Mouse (Mus musculus) intestine, embryonic 16.5 days (tissue): ENCODE results near the gene Tbx6. TPM values are rescaled to one million over a fixed set of nuclear protein-coding genes. Genes with fewer than 3 reads are reported as not detected.

ENCODE experiments used
- polyA plus RNA-seq: library from polyadenylated mRNA; unstranded; fragments of >200 nt; fragmentation: Nextera tagmentation; extraction: Ambion mirVana; gene quantifications from 2 replicates; pipeline ENCODE4 v1.2.1, GENCODE M21; 2015

Tbx6 gene
- polyA plus RNA-seq, 1 experiment from 2014 or later: 0.37 TPM

Other genes starting within 250 kb of the Tbx6 start
- gene Eif3c, start 215.1 kb upstream of the Tbx6 start, polyA plus RNA-seq: 180 and 194 TPM in 2 replicates
- 0.65 and 1.5 TPM in 2 replicates for gene Apobr, start 196.5 kb upstream of the Tbx6 start, polyA plus RNA-seq
- gene Cln3, start 195.7 kb upstream of the Tbx6 start, polyA plus RNA-seq: 44.7 and 54.7 TPM in 2 replicates
- gene Il27, start 186.5 kb upstream of the Tbx6 start, polyA plus RNA-seq: not detected in 2 replicates
- gene Nupr1, start 150.6 kb upstream of the Tbx6 start, polyA plus RNA-seq: 70.8 and 73.3 TPM in 2 replicates
- gene Sgf29, start 132.2 kb upstream of the Tbx6 start, polyA plus RNA-seq: 42.7 and 49.8 TPM in 2 replicates
- gene Sult1a1, start 105.1 kb upstream of the Tbx6 start, polyA plus RNA-seq: 7.5 and 7.6 TPM in 2 replicates
- 111 and 112 TPM in 2 replicates for gene Bola2, start 86.1 kb upstream of the Tbx6 start, polyA plus RNA-seq
- 8.3 and 8.9 TPM in 2 replicates for gene Slx1b, start 85.7 kb upstream of the Tbx6 start, polyA plus RNA-seq
- gene Coro1a, start 73.7 kb upstream of the Tbx6 start, polyA plus RNA-seq: 38.0 and 38.7 TPM in 2 replicates
- gene Mapk3, start 21.9 kb upstream of the Tbx6 start, polyA plus RNA-seq: 122 and 126 TPM in 2 replicates
- 1.4 and 2.1 TPM in 2 replicates for gene Gdpd3, start 15.1 kb upstream of the Tbx6 start, polyA plus RNA-seq
- 59.5 and 61.5 TPM in 2 replicates for gene Ypel3, start 4.5 kb upstream of the Tbx6 start, polyA plus RNA-seq
- 213 and 215 TPM in 2 replicates for gene Ppp4c, start 11.0 kb downstream of the Tbx6 start, polyA plus RNA-seq
- 1.0 and 1.4 TPM in 2 replicates for gene Fam57b, start 16.2 kb downstream of the Tbx6 start, polyA plus RNA-seq
- not detected in 2 replicates for gene 4930451I11Rik, start 50.2 kb downstream of the Tbx6 start, polyA plus RNA-seq
- 0.37 and 0.62 TPM in 2 replicates for gene Doc2a, start 65.9 kb downstream of the Tbx6 start, polyA plus RNA-seq
- gene Hirip3, start 80.5 kb downstream of the Tbx6 start, polyA plus RNA-seq: 18.3 and 24.8 TPM in 2 replicates
- gene Ino80e, start 80.9 kb downstream of the Tbx6 start, polyA plus RNA-seq: 62.3 and 64.0 TPM in 2 replicates
- 27.6 and 28.6 TPM in 2 replicates for gene Taok2, start 103.2 kb downstream of the Tbx6 start, polyA plus RNA-seq
- gene Tmem219, start 141.4 kb downstream of the Tbx6 start, polyA plus RNA-seq: 34.1 and 35.4 TPM in 2 replicates
- gene Kctd13, start 147.4 kb downstream of the Tbx6 start, polyA plus RNA-seq: 10.9 and 11.2 TPM in 2 replicates
- gene Asphd1, start 168.1 kb downstream of the Tbx6 start, polyA plus RNA-seq: 0.31 and 0.56 TPM in 2 replicates
- 1.5 and 1.7 TPM in 2 replicates for gene Sez6l2, start 169.1 kb downstream of the Tbx6 start, polyA plus RNA-seq
- gene Cdipt, start 194.4 kb downstream of the Tbx6 start, polyA plus RNA-seq: 167 TPM in 2 replicates
- gene Cdiptos, start 194.6 kb downstream of the Tbx6 start, polyA plus RNA-seq: 1.3 and 1.6 TPM in 2 replicates
- gene Mvp, start 233.1 kb downstream of the Tbx6 start, polyA plus RNA-seq: 73.7 and 84.9 TPM in 2 replicates
- gene Pagr1b, start 235.0 kb downstream of the Tbx6 start, polyA plus RNA-seq: 0.78 and 2.5 TPM in 2 replicates
- 69.8 and 82.7 TPM in 2 replicates for gene Pagr1a, start 235.9 kb downstream of the Tbx6 start, polyA plus RNA-seq
- 21.9 and 23.5 TPM in 2 replicates for gene Gm42742, start 239.6 kb downstream of the Tbx6 start, polyA plus RNA-seq
- 2.9 and 3.8 TPM in 2 replicates for gene Prrt2, start 239.7 kb downstream of the Tbx6 start, polyA plus RNA-seq
- 35.7 and 42.1 TPM in 2 replicates for gene Maz, start 245.6 kb downstream of the Tbx6 start, polyA plus RNA-seq